Mouse (Mus musculus): ENCODE results near the gene Pzp. TPM values are rescaled to one million over a fixed set of nuclear protein-coding genes. Genes with fewer than 3 reads are reported as not detected.

The Pzp gene
- polyA plus RNA-seq, 1 experiment, result not detected

DNA sequence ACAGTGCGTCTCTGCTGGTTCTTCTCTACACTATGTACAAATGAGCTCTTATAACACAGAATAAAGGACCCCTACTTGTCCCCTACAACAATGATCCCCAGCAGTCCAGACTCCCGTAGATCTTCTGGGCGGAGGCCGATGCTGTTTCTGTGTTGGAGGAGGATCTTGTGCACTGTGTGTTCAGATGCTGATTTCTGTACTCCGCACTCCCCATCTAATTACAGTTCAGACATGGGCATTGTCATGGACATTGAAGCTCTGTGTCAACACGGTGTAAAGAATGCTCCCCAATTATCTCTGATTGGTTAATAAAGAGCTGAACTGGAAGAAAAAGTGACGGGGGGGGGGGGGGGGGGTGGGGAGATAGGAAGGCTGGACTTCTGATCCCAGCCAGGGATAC lies 60.5 kb downstream of the Pzp start:
- Histone ChIP-seq H3K27me3 (ENCODE audit: control insufficient read depth, insufficient read depth, insufficient read length) (peaks cover 4% of the 10 kb centered on the region), H3K79me3 (ENCODE audit: low read depth) (no peaks in the 10 kb centered on the region), H3K79me2 (ENCODE audit: control insufficient read depth, insufficient read depth) (no peaks in the 10 kb centered on the region), H3K4me3 (ENCODE audit: insufficient read depth, poor library complexity, severe bottlenecking) (no peak overlapping the region), H3K36me3 (ENCODE audit: control insufficient read depth, insufficient read depth) (no peaks in the 10 kb centered on the region), H3ac (ENCODE audit: control insufficient read depth, insufficient read length, low read depth) (no peak overlapping the region)
- TF ChIP-seq CTCF (IDR thresholded peaks at IDR 0.05; ENCODE audit: control insufficient read depth, insufficient read depth, insufficient read length) (no peak), MYOG (IDR thresholded peaks at IDR 0.05; ENCODE audit: control insufficient read depth, extremely low read depth, insufficient read length) (no peak), MAX (IDR thresholded peaks at IDR 0.05) (no peak), MYOD1 (IDR thresholded peaks at IDR 0.05; ENCODE audit: control insufficient read depth, insufficient read length, low read depth) (no peak), USF1 (IDR thresholded peaks at IDR 0.05; ENCODE audit: low read depth) (no peak), CEBPB (IDR thresholded peaks at IDR 0.05; ENCODE audit: low read depth) (no peak), FOSL1 (IDR thresholded peaks at IDR 0.05; ENCODE audit: insufficient read depth, low read length, poor library complexity, severe bottlenecking) (no peak)

DNA sequence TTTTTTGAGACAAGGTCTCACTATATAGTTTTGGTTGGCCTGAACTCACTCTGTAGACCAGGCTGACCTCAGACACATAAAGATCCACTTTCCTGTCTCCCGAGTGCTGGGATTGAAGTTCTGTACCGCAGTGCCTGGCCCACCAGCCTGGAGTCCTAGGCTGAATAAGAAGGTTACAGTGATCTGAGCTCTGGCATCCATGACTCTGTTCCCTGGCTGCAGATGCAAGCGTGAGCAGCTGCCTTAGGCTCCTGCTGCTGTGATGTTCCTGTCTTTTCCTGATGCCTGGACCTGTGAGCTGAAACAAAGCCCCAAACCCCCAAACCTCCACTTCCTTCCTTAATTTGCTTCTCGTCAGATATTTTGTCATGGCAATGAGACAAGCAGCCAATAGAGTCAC lies 61.5 kb downstream of the Pzp start:
- Histone ChIP-seq H3K4me3 (ENCODE audit: insufficient read depth, poor library complexity, severe bottlenecking) (no peak overlapping the region), H3K79me2 (ENCODE audit: control insufficient read depth, insufficient read depth) (no peaks in the 10 kb centered on the region), H3K79me3 (ENCODE audit: low read depth) (no peaks in the 10 kb centered on the region), H3K36me3 (ENCODE audit: control insufficient read depth, insufficient read depth) (no peaks in the 10 kb centered on the region), H3ac (ENCODE audit: control insufficient read depth, insufficient read length, low read depth) (no peak overlapping the region), H3K27me3 (ENCODE audit: control insufficient read depth, insufficient read depth, insufficient read length) (peaks cover 4% of the 10 kb centered on the region)
- TF ChIP-seq USF1 (IDR thresholded peaks at IDR 0.05; ENCODE audit: low read depth) (no peak), MYOG (IDR thresholded peaks at IDR 0.05; ENCODE audit: control insufficient read depth, extremely low read depth, insufficient read length) (no peak), CTCF (IDR thresholded peaks at IDR 0.05; ENCODE audit: control insufficient read depth, insufficient read depth, insufficient read length) (no peak), FOSL1 (IDR thresholded peaks at IDR 0.05; ENCODE audit: insufficient read depth, low read length, poor library complexity, severe bottlenecking) (no peak), MYOD1 (IDR thresholded peaks at IDR 0.05; ENCODE audit: control insufficient read depth, insufficient read length, low read depth) (no peak), MAX (IDR thresholded peaks at IDR 0.05) (no peak), CEBPB (IDR thresholded peaks at IDR 0.05; ENCODE audit: low read depth) (no peak)

DNA sequence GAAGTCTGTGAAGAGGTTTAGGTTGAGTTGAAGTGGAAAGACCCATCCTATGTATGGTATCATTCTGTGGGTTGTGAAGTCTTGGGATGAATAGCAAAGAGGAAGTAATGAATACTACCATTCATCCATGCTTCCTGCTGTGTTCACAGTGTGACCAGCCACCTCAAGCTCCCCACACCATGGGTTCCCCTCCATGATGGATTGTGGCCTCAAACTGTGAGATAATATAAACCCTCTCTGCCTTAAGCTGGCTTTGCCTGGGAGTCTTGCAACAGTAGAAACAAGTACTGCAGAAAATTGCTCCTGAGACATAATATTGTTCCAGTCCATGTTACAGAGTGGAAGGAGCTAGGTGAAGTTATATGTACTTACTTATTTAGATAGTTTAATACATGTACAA lies 64.9 kb downstream of the Pzp start:
- no peaks in the 10 kb centered on the region for H3K36me3 ChIP-seq (ENCODE audit: control insufficient read depth, insufficient read depth)
- H3K27me3 ChIP-seq (ENCODE audit: control insufficient read depth, insufficient read depth, insufficient read length), result peaks cover 4% of the 10 kb centered on the region
- no peak overlapping the region for H3ac ChIP-seq (ENCODE audit: control insufficient read depth, insufficient read length, low read depth)
- no peak for TF ChIP-seq MYOD1 (IDR thresholded peaks at IDR 0.05; ENCODE audit: control insufficient read depth, insufficient read length, low read depth)
- no peak for TF ChIP-seq FOSL1 (IDR thresholded peaks at IDR 0.05; ENCODE audit: insufficient read depth, low read length, poor library complexity, severe bottlenecking)
- no peak for TF ChIP-seq USF1 (IDR thresholded peaks at IDR 0.05; ENCODE audit: low read depth)
- no peak for TF ChIP-seq MAX (IDR thresholded peaks at IDR 0.05)
- no peak for TF ChIP-seq MYOG (IDR thresholded peaks at IDR 0.05; ENCODE audit: control insufficient read depth, extremely low read depth, insufficient read length)
- TF ChIP-seq CEBPB (IDR thresholded peaks at IDR 0.05; ENCODE audit: low read depth), result no peak
- TF ChIP-seq CTCF (IDR thresholded peaks at IDR 0.05; ENCODE audit: control insufficient read depth, insufficient read depth, insufficient read length), result no peak
- no peaks in the 10 kb centered on the region for H3K79me2 ChIP-seq (ENCODE audit: control insufficient read depth, insufficient read depth)
- no peaks in the 10 kb centered on the region for H3K79me3 ChIP-seq (ENCODE audit: low read depth)
- H3K4me3 ChIP-seq (ENCODE audit: insufficient read depth, poor library complexity, severe bottlenecking), result no peak overlapping the region

DNA sequence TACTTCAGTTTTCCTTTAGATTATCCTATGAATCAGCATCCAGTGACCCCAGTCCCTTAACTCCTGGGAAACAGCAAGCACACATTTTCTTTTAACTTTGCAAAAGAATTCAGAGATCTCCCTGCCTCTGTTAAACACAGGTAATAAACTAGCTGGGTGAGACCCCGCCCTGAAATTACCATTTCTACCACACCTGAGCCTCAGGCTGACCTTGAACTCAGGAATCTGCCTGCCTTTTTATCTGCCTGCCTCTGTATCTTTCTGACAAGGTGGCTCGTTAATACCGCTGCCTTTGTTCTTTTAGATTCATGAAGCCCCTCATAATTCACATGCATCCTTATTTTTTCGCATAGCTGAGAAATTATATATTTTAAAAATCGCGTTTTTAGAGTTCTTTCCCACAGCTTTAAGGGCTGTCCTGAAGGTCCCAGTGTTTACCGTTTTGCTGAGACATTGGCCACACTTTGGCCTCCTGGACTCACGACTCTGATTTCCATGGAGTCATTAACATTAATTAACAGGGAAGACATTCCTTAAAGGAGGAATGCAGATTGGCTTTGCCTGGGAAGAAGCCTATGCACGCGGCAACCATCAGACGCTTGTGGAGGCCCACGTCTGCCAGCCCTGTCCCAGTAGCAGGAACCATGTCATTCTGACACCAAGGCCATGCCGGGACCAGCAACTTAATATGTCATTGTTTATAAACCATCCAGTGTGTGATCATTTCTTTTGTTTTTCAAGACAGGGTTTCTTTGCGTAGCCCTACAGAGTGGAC lies 65.6 kb downstream of the Pzp start:
- no peaks in the 10 kb centered on the region for H3K79me2 ChIP-seq (ENCODE audit: control insufficient read depth, insufficient read depth)
- TF ChIP-seq CEBPB (IDR thresholded peaks at IDR 0.05; ENCODE audit: low read depth) (no peak), FOSL1 (IDR thresholded peaks at IDR 0.05; ENCODE audit: insufficient read depth, low read length, poor library complexity, severe bottlenecking) (no peak), CTCF (IDR thresholded peaks at IDR 0.05; ENCODE audit: control insufficient read depth, insufficient read depth, insufficient read length) (no peak), MYOD1 (IDR thresholded peaks at IDR 0.05; ENCODE audit: control insufficient read depth, insufficient read length, low read depth) (no peak), USF1 (IDR thresholded peaks at IDR 0.05; ENCODE audit: low read depth) (no peak), MYOG (IDR thresholded peaks at IDR 0.05; ENCODE audit: control insufficient read depth, extremely low read depth, insufficient read length) (no peak), MAX (IDR thresholded peaks at IDR 0.05) (no peak)
- peaks cover 4% of the 10 kb centered on the region for H3K27me3 ChIP-seq (ENCODE audit: control insufficient read depth, insufficient read depth, insufficient read length)
- no peaks in the 10 kb centered on the region for H3K36me3 ChIP-seq (ENCODE audit: control insufficient read depth, insufficient read depth)
- H3ac ChIP-seq (ENCODE audit: control insufficient read depth, insufficient read length, low read depth), result no peak overlapping the region
- no peaks in the 10 kb centered on the region for H3K79me3 ChIP-seq (ENCODE audit: low read depth)
- H3K4me3 ChIP-seq (ENCODE audit: insufficient read depth, poor library complexity, severe bottlenecking), result no peak overlapping the region

DNA sequence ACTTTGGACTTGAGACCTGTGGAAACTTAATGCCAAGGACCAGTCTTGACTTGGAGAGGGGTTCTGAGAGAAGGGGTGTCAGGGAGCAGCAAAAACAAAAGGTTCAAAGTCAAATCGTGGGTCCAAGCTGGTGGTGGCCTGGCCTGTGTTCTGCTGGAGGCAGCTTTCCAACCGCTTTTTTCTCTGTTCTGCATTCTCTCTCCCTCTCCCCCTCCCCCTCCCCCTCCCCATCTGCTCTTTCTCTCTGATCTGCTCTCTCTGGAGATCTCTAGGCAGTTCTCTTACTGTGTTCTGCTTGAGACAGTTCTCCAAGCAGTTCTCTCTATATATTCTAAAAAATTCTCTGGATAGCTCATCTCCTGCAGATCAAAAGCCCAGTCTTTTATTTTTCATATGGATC lies 66.2 kb downstream of the Pzp start:
- no peaks in the 10 kb centered on the region for H3K79me3 ChIP-seq (ENCODE audit: low read depth)
- H3ac ChIP-seq (ENCODE audit: control insufficient read depth, insufficient read length, low read depth), result no peak overlapping the region
- no peaks in the 10 kb centered on the region for H3K27me3 ChIP-seq (ENCODE audit: control insufficient read depth, insufficient read depth, insufficient read length)
- no peak overlapping the region for H3K4me3 ChIP-seq (ENCODE audit: insufficient read depth, poor library complexity, severe bottlenecking)
- H3K79me2 ChIP-seq (ENCODE audit: control insufficient read depth, insufficient read depth), result no peaks in the 10 kb centered on the region
- no peak for TF ChIP-seq MYOD1 (IDR thresholded peaks at IDR 0.05; ENCODE audit: control insufficient read depth, insufficient read length, low read depth)
- no peak for TF ChIP-seq USF1 (IDR thresholded peaks at IDR 0.05; ENCODE audit: low read depth)
- TF ChIP-seq CEBPB (IDR thresholded peaks at IDR 0.05; ENCODE audit: low read depth), result no peak
- no peak for TF ChIP-seq MYOG (IDR thresholded peaks at IDR 0.05; ENCODE audit: control insufficient read depth, extremely low read depth, insufficient read length)
- no peak for TF ChIP-seq CTCF (IDR thresholded peaks at IDR 0.05; ENCODE audit: control insufficient read depth, insufficient read depth, insufficient read length)
- no peaks in the 10 kb centered on the region for H3K36me3 ChIP-seq (ENCODE audit: control insufficient read depth, insufficient read depth)
